15 mouse cellular contexts compared by ENCODE assay signal in the genomic region with DNA sequence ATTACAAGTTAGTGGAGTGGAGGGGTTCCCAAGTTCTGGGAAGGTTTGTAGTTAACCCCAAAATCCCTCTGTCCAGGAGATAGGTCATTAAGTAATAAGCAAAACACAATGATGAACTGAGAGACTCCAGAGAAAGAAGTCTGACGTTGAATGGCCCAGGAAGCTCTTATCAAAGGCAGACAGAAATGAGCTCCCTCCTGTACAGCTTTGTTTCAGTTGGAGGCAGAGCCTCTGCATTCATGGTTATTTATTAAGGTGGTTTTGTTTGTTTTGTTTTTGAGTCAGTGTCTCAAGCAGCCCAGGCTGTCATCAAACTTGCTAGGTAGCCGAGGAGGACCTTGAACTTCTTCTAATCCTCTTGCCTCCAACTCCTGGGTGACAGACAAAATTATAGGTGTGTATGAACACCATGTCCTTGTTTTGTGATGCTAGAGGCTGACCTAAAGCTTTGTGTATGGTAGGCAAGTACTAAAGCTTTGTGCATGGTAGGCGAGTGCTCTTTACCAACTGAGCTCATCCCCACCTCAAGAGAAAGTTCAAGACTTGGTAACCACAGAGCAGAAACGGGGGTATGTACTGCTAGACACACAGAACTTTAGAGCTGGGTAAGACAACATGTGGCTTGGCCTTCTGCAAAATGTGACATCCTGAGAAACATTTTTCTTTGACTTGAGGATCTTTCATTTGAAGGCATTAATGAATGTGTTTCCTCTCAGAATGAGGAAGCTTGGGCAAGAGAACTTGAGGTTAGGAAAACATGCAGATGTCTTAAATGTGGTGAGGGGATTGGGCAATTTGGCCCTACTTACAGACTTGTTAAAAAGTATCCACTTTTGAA. TPM values are rescaled to one million over a fixed set of nuclear protein-coding genes. Genes with fewer than 3 reads are reported as not detected.
DNase-seq lines count a peak whose midpoint lies in the region; ATAC-seq and TF ChIP-seq lines count a peak whose summit lies in the region.
"Had no signal": no experiment of that assay in that cellular context is flagged by ENCODE, and none has a peak within 500 bp of the region (broad histone marks: within the 10 kb centered on the region; RNA-seq: fewer than 3 reads in every experiment).

No protein-coding gene starts in this region.

- no peaks in the 10 kb centered on the region for H3K36me3 ChIP-seq in liver, embryonic 11.5 days (ENCODE audit: control insufficient read depth, insufficient read depth, low read length)
- no peaks in the 10 kb centered on the region for H3K36me3 ChIP-seq in hindbrain, embryonic 16.5 days (ENCODE audit: control insufficient read depth, insufficient read depth, low read length)
- no peaks in the 10 kb centered on the region for H3K36me3 ChIP-seq in forebrain, embryonic 14.5 days (ENCODE audit: control insufficient read depth, insufficient read depth, low read length)
- H3K36me3 ChIP-seq: limb, embryonic 10.5 days had no signal

- peak overlapping the region; percentile 90 for H3K27ac ChIP-seq in liver, embryonic 11.5 days (ENCODE audit: low read depth, low read length)
- H3K27ac ChIP-seq in bone marrow, adult 2 months (ENCODE audit: control insufficient read depth, insufficient read depth, low read depth, low read length, poor library complexity), result peak overlapping the region; percentile 46; the same call in 1 of the 2 replicates
- no peak overlapping the region for H3K27ac ChIP-seq in hindbrain, embryonic 16.5 days (ENCODE audit: low read depth, low read length)
- H3K27ac ChIP-seq in forebrain, embryonic 14.5 days (ENCODE audit: low read depth, low read length), result no peak overlapping the region

- TF ChIP-seq CTCF in bone marrow, adult 2 months (IDR thresholded peaks at IDR 0.05; ENCODE audit: control insufficient read depth, insufficient read depth, low read length), result no peak

- H3K4me1 ChIP-seq in liver, embryonic 11.5 days (replicated peaks; ENCODE audit: control insufficient read depth, insufficient read depth, low read length), result peaks cover 34% of the 10 kb centered on the region
- peaks cover 4% of the 10 kb centered on the region for H3K4me1 ChIP-seq in bone marrow, adult 2 months (ENCODE audit: control insufficient read depth, insufficient read depth, low read length)
- peaks cover 14% of the 10 kb centered on the region for H3K4me1 ChIP-seq in hindbrain, embryonic 16.5 days (ENCODE audit: control insufficient read depth, insufficient read depth, low read depth, low read length)
- 0 out of 2 replicates have a peak, but pooled peaks cover 7% of the 10 kb centered on the region for H3K4me1 ChIP-seq in forebrain, embryonic 14.5 days (ENCODE audit: control insufficient read depth, insufficient read depth, low read length)

- ATAC-seq in liver, embryonic 11.5 days (replicated peaks; ENCODE audit: low FRiP score), result no peak
- peak; percentile 18 to 36 for ATAC-seq in hematopoietic stem cell, adult 5-6 weeks (replicated peaks in 1 of 2; ENCODE audit: insufficient read depth in 1 of 2, low FRiP score in 2 of 2, low TSS enrichment in 1 of 2, low read depth in 1 of 2, poor library complexity in 2 of 2, severe bottlenecking in 2 of 2)
- peak; percentile 34 for ATAC-seq in megakaryocyte, adult 5-6 weeks (ENCODE audit: poor library complexity, severe bottlenecking)
- no peak for ATAC-seq in hindbrain, embryonic 16.5 days
- ATAC-seq in forebrain, embryonic 14.5 days, result no peak
- ATAC-seq: forebrain, postnatal 0 days had no signal

- TF ChIP-seq POLR2A in bone marrow, adult 2 months (IDR thresholded peaks at IDR 0.05; ENCODE audit: borderline replicate concordance, control insufficient read depth, low read depth, low read length), result no peak

- H3K9me3 ChIP-seq in liver, embryonic 11.5 days (ENCODE audit: control insufficient read depth, low read length), result no peaks in the 10 kb centered on the region; the same call in 1 of the 2 replicates
- no peaks in the 10 kb centered on the region for H3K9me3 ChIP-seq in hindbrain, embryonic 16.5 days (ENCODE audit: control insufficient read depth, low read length)
- H3K9me3 ChIP-seq in forebrain, embryonic 14.5 days (replicated peaks; ENCODE audit: control insufficient read depth, low read length), result no peaks in the 10 kb centered on the region
- H3K9me3 ChIP-seq: limb, embryonic 10.5 days had no signal

- no peak for DNase-seq in liver, embryonic 11.5 days (ENCODE audit: low spot score)
- DNase-seq in liver, result no peak
- DNase-seq in left cerebral cortex, postnatal 4 days, result no peak
- no peak for DNase-seq in forebrain, embryonic 14.5 days (ENCODE audit: low spot score)
- DNase-seq: forebrain, postnatal 0 days; heart, adult 2 months; kidney, adult 2 months; layer of hippocampus, postnatal 36 days; midbrain, embryonic 14.5 days; right cerebral cortex, postnatal 25 days had no signal

- WGBS in liver, embryonic 11.5 days, result 44% methylated on average over 4 of the region's 4 CpGs
- WGBS in bone marrow, adult 2 months, result 19% methylated on average over 4 of the region's 4 CpGs
- WGBS in hindbrain, embryonic 16.5 days, result 89% methylated on average over 4 of the region's 4 CpGs
- WGBS in forebrain, embryonic 14.5 days, result 86% methylated on average over 4 of the region's 4 CpGs

- peak overlapping the region; percentile 98 for H3K4me2 ChIP-seq in liver, embryonic 11.5 days
- no peak overlapping the region for H3K4me2 ChIP-seq in hindbrain, embryonic 16.5 days (ENCODE audit: low read length)
- H3K4me2 ChIP-seq in forebrain, embryonic 14.5 days (ENCODE audit: low read length), result no peak overlapping the region

- H3K9ac ChIP-seq in liver, embryonic 11.5 days (ENCODE audit: low read depth, low read length), result 0 out of 2 replicates have a peak overlapping the region, but pooled peaks have one; percentile 18
- H3K9ac ChIP-seq in hindbrain, embryonic 16.5 days (ENCODE audit: low read depth, low read length), result no peak overlapping the region
- no peak overlapping the region for H3K9ac ChIP-seq in forebrain, embryonic 14.5 days (ENCODE audit: low read length)

- no peaks in the 10 kb centered on the region for H3K27me3 ChIP-seq in liver, embryonic 11.5 days (replicated peaks; ENCODE audit: control insufficient read depth, insufficient read depth, low read length)
- H3K27me3 ChIP-seq in hindbrain, embryonic 16.5 days (replicated peaks; ENCODE audit: control insufficient read depth, insufficient read depth, low read length), result no peaks in the 10 kb centered on the region
- no peaks in the 10 kb centered on the region for H3K27me3 ChIP-seq in forebrain, embryonic 14.5 days (replicated peaks; ENCODE audit: control insufficient read depth, insufficient read depth, low read length)

- H3K4me3 ChIP-seq in liver, embryonic 11.5 days (ENCODE audit: low read depth, low read length), result no peak overlapping the region
- no peak overlapping the region for H3K4me3 ChIP-seq in bone marrow, adult 2 months (replicated peaks; ENCODE audit: control insufficient read depth, low read depth, low read length)
- H3K4me3 ChIP-seq in hindbrain, embryonic 16.5 days (ENCODE audit: low read length), result no peak overlapping the region
- H3K4me3 ChIP-seq in forebrain, embryonic 14.5 days (ENCODE audit: low read depth, low read length), result no peak overlapping the region

- intact Hi-C loops in left cerebral cortex, postnatal 4 days (cut with DNase I), result no loop called here

RNA-seq across cellular contexts. Expression of a gene that starts 1.5 kb away (rescaled TPM):
- polyA plus RNA-seq in liver, embryonic 11.5 days (2014; fragmentation: Nextera tagmentation; extraction: Ambion mirVana), result 59.0 and 66.1 TPM in 2 replicates
- polyA plus RNA-seq in bone marrow, adult 2 months (2011; ENCODE audit: insufficient read depth, insufficient read length, low replicate concordance, missing spikeins), result 31.5 and 59.2 TPM in 2 replicates
- total RNA-seq in hematopoietic stem cell, adult 5-6 weeks (2017), result 34.2 and 38.8 TPM in 2 replicates
- total RNA-seq in megakaryocyte, adult 5-6 weeks (2015), result 149 and 152 TPM in 2 replicates
- 117 and 128 TPM in 2 replicates for total RNA-seq in megakaryocyte, adult 5-6 weeks (2017)
- polyA plus RNA-seq in hindbrain, embryonic 16.5 days (2015; fragmentation: Nextera tagmentation; extraction: Ambion mirVana), result 14.8 and 20.6 TPM in 2 replicates
- total RNA-seq in left cerebral cortex, postnatal 4 days (2021), result 10 to 100 TPM; 21.0 to 21.9 TPM
- 8.4 and 9.3 TPM in 2 replicates for polyA plus RNA-seq in forebrain, embryonic 14.5 days (2014; fragmentation: Nextera tagmentation; extraction: Ambion mirVana)

Comparison
In these comparisons a context has a peak if more than half of its experiments do, and no peak if none do; other contexts are left out.
1. ATAC-seq: peak in hematopoietic stem cell, adult 5-6 weeks (2 of 2) and megakaryocyte, adult 5-6 weeks (single experiment); none in liver, embryonic 11.5 days (single experiment), hindbrain, embryonic 16.5 days (single experiment) and forebrain, embryonic 14.5 days (single experiment).
2. H3K27ac ChIP-seq: peak in liver, embryonic 11.5 days (single experiment) and bone marrow, adult 2 months (single experiment); none in hindbrain, embryonic 16.5 days (single experiment) and forebrain, embryonic 14.5 days (single experiment).